Mouse (Mus musculus): Measurements from ENCODE around the gene Ccl24. TPM values are rescaled to one million over a fixed set of nuclear protein-coding genes. Genes with fewer than 3 reads are reported as not detected.
"Not testable (repeated sequence)": the region's sequence is repeated elsewhere in the genome, so short reads cannot be mapped to it uniquely, and the experiment has no call there.

The Ccl24 gene
- polyA plus RNA-seq (2014; fragmentation: Nextera tagmentation; extraction: Ambion mirVana): 0.51 and 0.66 TPM in 2 replicates

DNA sequence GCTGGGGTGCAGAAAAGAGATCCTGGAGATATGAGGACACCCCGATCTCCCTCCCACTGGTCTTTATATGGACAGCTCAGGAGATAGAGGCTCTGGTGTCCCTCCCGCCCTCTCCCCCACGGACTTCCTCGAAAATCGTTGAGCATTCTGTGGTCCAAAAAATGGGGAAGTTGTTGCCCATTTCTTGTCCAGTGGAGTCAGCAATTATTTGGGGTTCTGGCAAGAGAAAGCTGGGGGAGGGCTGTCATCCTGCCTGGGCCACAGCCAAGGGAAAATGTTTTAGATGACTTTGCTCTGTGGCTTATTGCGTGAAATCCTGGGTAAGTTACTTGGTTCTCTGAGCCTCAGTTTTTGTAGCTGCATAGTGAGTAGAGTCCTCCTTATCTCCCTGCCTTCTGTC, at the start of gene Ccl24:
Gene Ccl24, minus strand, starts transcription at position 44 of the 400 bp plus-strand sequence.
- H3K9ac ChIP-seq (ENCODE audit: low read length): no peak within 1 kb of the TSS

DNA sequence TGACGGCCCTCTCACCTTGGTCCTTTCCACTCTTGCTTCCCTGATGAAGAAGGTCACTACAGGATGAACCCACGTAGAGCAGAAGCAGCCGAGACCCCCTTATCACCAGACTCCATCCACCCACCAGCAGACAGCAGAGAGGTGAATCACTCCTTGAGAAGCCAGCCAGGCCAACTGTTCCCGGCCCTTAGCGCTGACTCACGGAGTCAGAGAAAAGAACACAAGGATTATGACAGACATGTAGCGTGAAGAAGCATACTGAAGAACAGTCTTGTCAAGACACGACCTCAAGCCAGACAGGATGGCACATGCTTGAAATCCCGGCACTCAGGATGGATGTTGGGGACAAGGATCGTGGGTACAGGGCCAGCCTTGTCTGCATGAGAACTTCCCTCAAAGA, 48.9 kb upstream of the Ccl24 start:
- Histone ChIP-seq H3K9ac (ENCODE audit: low read length) (no peak overlapping the region), H3K27me3 (ENCODE audit: control insufficient read depth, insufficient read depth, low read length) (no peaks in the 10 kb centered on the region), H3K4me2 (ENCODE audit: low read length) (no peak overlapping the region), H3K9me3 (ENCODE audit: control insufficient read depth, low read length) (no peaks in the 10 kb centered on the region), H3K27ac (replicated peaks in 1 of 2; ENCODE audit: control insufficient read depth in 1 of 2, insufficient read depth in 1 of 2, low read depth in 2 of 2, low read length in 2 of 2) (no peak overlapping the region), H3K36me3 (ENCODE audit: control insufficient read depth, insufficient read depth, low read length) (no peaks in the 10 kb centered on the region), H3K4me3 (ENCODE audit: control insufficient read depth in 1 of 2, insufficient read depth in 1 of 2, low read depth in 1 of 2, low read length in 2 of 2) (no peak overlapping the region), H3K4me1 (ENCODE audit: control insufficient read depth in 2 of 2, insufficient read depth in 2 of 2, low read length in 2 of 2) (no peaks in the 10 kb centered on the region)
- WGBS: 72% methylated on average over 10 of the region's 10 CpGs
- no peak for ATAC-seq (ENCODE audit: insufficient number of reproducible peaks, insufficient read depth, low FRiP score, low read depth)

More for the DNA sequence above, at the start of gene Ccl24:
- WGBS: 85% methylated on average over 6 of the region's 6 CpGs
- H3K4me3 ChIP-seq (ENCODE audit: control insufficient read depth in 1 of 2, insufficient read depth in 1 of 2, low read depth in 1 of 2, low read length in 2 of 2): no peak within 1 kb of the TSS
- H3K27me3 ChIP-seq (ENCODE audit: control insufficient read depth, insufficient read depth, low read length): no peaks in the 10 kb centered on the region
- no peak within 1 kb of the TSS for H3K27ac ChIP-seq (replicated peaks in 1 of 2; ENCODE audit: control insufficient read depth in 1 of 2, insufficient read depth in 1 of 2, low read depth in 2 of 2, low read length in 2 of 2)
- H3K4me2 ChIP-seq (ENCODE audit: low read length): no peak within 1 kb of the TSS
- no peaks in the 10 kb centered on the region for H3K36me3 ChIP-seq (ENCODE audit: control insufficient read depth, insufficient read depth, low read length)
- no peak for ATAC-seq (ENCODE audit: insufficient number of reproducible peaks, insufficient read depth, low FRiP score, low read depth)
- no peaks in the 10 kb centered on the region for H3K9me3 ChIP-seq (ENCODE audit: control insufficient read depth, low read length)
- H3K4me1 ChIP-seq (ENCODE audit: control insufficient read depth in 2 of 2, insufficient read depth in 2 of 2, low read length in 2 of 2): no peaks in the 10 kb centered on the region

DNA sequence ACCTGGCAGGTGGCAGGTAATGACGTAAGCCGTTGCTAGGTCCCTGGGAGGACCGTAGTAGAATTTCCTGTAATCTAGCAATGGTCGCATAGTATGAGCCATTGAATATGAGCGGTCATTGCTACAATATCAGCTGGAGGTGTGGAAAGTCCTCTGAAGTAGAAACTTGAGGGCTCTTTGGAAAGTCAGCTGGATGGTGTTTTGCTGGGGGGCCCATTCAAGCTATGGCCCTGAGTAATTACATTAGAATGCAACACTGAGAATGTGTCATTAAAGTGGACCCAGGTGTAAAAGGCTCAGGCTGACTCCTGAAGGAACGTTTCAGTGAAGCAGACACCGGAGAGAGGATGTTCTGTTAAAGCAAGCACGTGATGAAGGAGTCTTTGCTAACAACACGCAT, 47.7 kb upstream of the Ccl24 start:
- ATAC-seq (ENCODE audit: insufficient number of reproducible peaks, insufficient read depth, low FRiP score, low read depth): no peak
- Histone ChIP-seq H3K9me3 (ENCODE audit: control insufficient read depth, low read length) (no peaks in the 10 kb centered on the region), H3K4me3 (ENCODE audit: control insufficient read depth in 1 of 2, insufficient read depth in 1 of 2, low read depth in 1 of 2, low read length in 2 of 2) (no peak overlapping the region), H3K27ac (replicated peaks in 1 of 2; ENCODE audit: control insufficient read depth in 1 of 2, insufficient read depth in 1 of 2, low read depth in 2 of 2, low read length in 2 of 2) (no peak overlapping the region), H3K27me3 (ENCODE audit: control insufficient read depth, insufficient read depth, low read length) (no peaks in the 10 kb centered on the region), H3K4me1 (ENCODE audit: control insufficient read depth in 2 of 2, insufficient read depth in 2 of 2, low read length in 2 of 2) (no peaks in the 10 kb centered on the region), H3K4me2 (ENCODE audit: low read length) (no peak overlapping the region), H3K36me3 (ENCODE audit: control insufficient read depth, insufficient read depth, low read length) (no peaks in the 10 kb centered on the region), H3K9ac (ENCODE audit: low read length) (no peak overlapping the region)
- 79% methylated on average over 9 of the region's 9 CpGs for WGBS

DNA sequence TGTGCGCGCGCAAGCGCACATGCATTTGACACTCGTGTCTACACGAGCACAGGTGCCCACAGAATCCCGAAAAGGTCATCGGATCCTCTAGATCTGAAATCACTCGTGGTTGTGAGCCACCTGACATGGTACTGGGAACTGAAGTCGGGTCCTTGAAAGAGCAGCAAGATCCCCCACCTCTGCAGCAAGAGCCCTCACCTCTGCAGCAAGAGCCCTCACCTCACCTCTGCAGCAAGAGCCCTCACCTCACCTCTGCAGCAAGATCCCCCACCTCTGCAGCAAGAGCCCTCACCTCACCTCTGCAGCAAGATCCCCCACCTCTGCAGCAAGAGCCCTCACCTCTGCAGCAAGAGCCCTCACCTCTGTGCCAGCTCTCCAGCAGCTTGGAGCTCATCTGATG, 46.9 kb upstream of the Ccl24 start:
- H3K36me3 ChIP-seq (ENCODE audit: control insufficient read depth, insufficient read depth, low read length); ATAC-seq (ENCODE audit: insufficient number of reproducible peaks, insufficient read depth, low FRiP score, low read depth); H3K27me3 ChIP-seq (ENCODE audit: control insufficient read depth, insufficient read depth, low read length); H3K9ac ChIP-seq (ENCODE audit: low read length); H3K9me3 ChIP-seq (ENCODE audit: control insufficient read depth, low read length); H3K4me2 ChIP-seq (ENCODE audit: low read length); H3K4me1 ChIP-seq (ENCODE audit: control insufficient read depth in 2 of 2, insufficient read depth in 2 of 2, low read length in 2 of 2); H3K4me3 ChIP-seq (ENCODE audit: control insufficient read depth in 1 of 2, insufficient read depth in 1 of 2, low read depth in 1 of 2, low read length in 2 of 2); H3K27ac ChIP-seq (replicated peaks in 1 of 2; ENCODE audit: control insufficient read depth in 1 of 2, insufficient read depth in 1 of 2, low read depth in 2 of 2, low read length in 2 of 2): not testable (repeated sequence)
- WGBS: 86% methylated on average over 10 of the region's 10 CpGs

DNA sequence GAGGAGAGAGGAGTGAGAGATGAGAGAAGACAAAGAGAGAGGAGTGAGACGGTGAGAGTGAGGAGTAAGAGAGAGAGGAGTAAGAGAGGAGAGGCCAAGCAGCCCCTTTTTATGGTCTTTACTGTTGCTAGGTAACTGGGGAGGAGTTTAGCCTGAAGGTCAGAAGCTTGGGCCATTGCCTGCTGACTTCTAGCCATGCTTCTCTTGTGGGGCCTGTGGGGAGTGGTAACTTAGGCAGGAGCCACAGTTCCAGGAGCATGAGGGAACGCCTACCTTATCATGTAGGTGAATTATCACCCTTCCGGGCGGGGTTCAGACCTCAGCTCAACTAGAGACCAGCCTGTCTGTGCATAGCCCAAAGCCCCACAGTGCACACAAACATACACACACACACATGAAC, 36.9 kb upstream of the Ccl24 start:
- no peak for ATAC-seq (ENCODE audit: insufficient number of reproducible peaks, insufficient read depth, low FRiP score, low read depth)
- H3K27me3 ChIP-seq (ENCODE audit: control insufficient read depth, insufficient read depth, low read length): no peaks in the 10 kb centered on the region
- 70% methylated on average over 4 of the region's 4 CpGs for WGBS
- H3K27ac ChIP-seq (replicated peaks in 1 of 2; ENCODE audit: control insufficient read depth in 1 of 2, insufficient read depth in 1 of 2, low read depth in 2 of 2, low read length in 2 of 2): no peak overlapping the region
- H3K9me3 ChIP-seq (ENCODE audit: control insufficient read depth, low read length): peaks cover 8% of the 10 kb centered on the region
- no peak overlapping the region for H3K4me3 ChIP-seq (ENCODE audit: control insufficient read depth in 1 of 2, insufficient read depth in 1 of 2, low read depth in 1 of 2, low read length in 2 of 2)
- no peak overlapping the region for H3K9ac ChIP-seq (ENCODE audit: low read length)
- H3K4me2 ChIP-seq (ENCODE audit: low read length): no peak overlapping the region
- no peaks in the 10 kb centered on the region for H3K36me3 ChIP-seq (ENCODE audit: control insufficient read depth, insufficient read depth, low read length)
- H3K4me1 ChIP-seq (ENCODE audit: control insufficient read depth in 2 of 2, insufficient read depth in 2 of 2, low read length in 2 of 2): no peaks in the 10 kb centered on the region

DNA sequence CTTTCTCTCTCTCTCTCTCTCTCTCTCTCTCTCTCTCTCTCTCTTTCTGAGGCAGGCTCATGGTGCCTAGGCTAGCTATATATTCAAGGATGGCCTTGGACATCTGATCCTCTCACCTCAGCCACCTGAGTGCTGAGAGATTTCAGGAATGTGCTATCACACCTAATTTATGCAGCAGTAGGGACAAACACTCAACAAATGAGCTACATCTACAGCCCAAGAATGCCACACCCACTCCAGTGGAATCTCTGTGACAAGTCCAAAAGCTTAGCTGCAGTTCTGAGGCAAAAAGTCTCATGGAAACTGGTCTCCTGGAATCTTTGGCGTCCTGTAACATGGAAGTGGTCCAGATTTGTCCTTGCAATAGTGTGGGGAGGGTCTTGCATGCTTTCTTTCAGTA, 34.7 kb upstream of the Ccl24 start:
- no peak for ATAC-seq (ENCODE audit: insufficient number of reproducible peaks, insufficient read depth, low FRiP score, low read depth)
- Histone ChIP-seq H3K4me2 (ENCODE audit: low read length) (no peak overlapping the region), H3K27me3 (ENCODE audit: control insufficient read depth, insufficient read depth, low read length) (no peaks in the 10 kb centered on the region), H3K9me3 (ENCODE audit: control insufficient read depth, low read length) (peaks cover 11% of the 10 kb centered on the region), H3K9ac (ENCODE audit: low read length) (no peak overlapping the region), H3K27ac (replicated peaks in 1 of 2; ENCODE audit: control insufficient read depth in 1 of 2, insufficient read depth in 1 of 2, low read depth in 2 of 2, low read length in 2 of 2) (no peak overlapping the region), H3K4me1 (ENCODE audit: control insufficient read depth in 2 of 2, insufficient read depth in 2 of 2, low read length in 2 of 2) (no peaks in the 10 kb centered on the region), H3K4me3 (ENCODE audit: control insufficient read depth in 1 of 2, insufficient read depth in 1 of 2, low read depth in 1 of 2, low read length in 2 of 2) (no peak overlapping the region), H3K36me3 (ENCODE audit: control insufficient read depth, insufficient read depth, low read length) (no peaks in the 10 kb centered on the region)
- 48% methylated on average over 1 of the region's 1 CpGs for WGBS

DNA sequence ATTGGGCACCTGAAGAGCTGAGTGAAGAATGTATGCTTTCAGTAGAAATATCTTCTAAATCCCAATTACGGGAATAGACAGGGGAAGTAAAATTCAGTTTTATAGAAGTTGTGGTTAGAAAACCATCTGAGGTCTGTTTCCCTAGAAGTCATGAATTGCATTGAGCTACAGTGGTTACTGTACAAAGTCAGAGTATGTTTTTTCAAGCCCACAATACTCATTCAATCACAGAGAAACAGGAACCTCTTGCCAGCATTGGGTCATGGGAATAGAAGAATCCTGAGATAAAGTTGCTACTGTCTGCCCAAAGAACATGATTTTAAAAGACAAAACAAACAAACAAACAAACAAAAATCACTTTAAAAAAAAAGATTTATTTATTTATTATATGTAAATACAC, 33.9 kb upstream of the Ccl24 start:
- not testable (repeated sequence) for ATAC-seq (ENCODE audit: insufficient number of reproducible peaks, insufficient read depth, low FRiP score, low read depth); H3K4me1 ChIP-seq (ENCODE audit: control insufficient read depth in 2 of 2, insufficient read depth in 2 of 2, low read length in 2 of 2); H3K4me3 ChIP-seq (ENCODE audit: control insufficient read depth in 1 of 2, insufficient read depth in 1 of 2, low read depth in 1 of 2, low read length in 2 of 2); H3K9me3 ChIP-seq (ENCODE audit: control insufficient read depth, low read length); H3K9ac ChIP-seq (ENCODE audit: low read length); H3K27ac ChIP-seq (replicated peaks in 1 of 2; ENCODE audit: control insufficient read depth in 1 of 2, insufficient read depth in 1 of 2, low read depth in 2 of 2, low read length in 2 of 2); H3K27me3 ChIP-seq (ENCODE audit: control insufficient read depth, insufficient read depth, low read length); H3K4me2 ChIP-seq (ENCODE audit: low read length); H3K36me3 ChIP-seq (ENCODE audit: control insufficient read depth, insufficient read depth, low read length)
- WGBS: no CpG with 5 or more reads among the region's 1 CpGs

DNA sequence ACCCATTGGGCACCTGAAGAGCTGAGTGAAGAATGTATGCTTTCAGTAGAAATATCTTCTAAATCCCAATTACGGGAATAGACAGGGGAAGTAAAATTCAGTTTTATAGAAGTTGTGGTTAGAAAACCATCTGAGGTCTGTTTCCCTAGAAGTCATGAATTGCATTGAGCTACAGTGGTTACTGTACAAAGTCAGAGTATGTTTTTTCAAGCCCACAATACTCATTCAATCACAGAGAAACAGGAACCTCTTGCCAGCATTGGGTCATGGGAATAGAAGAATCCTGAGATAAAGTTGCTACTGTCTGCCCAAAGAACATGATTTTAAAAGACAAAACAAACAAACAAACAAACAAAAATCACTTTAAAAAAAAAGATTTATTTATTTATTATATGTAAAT, 31.8 kb upstream of the Ccl24 start:
- H3K27me3 ChIP-seq (ENCODE audit: control insufficient read depth, insufficient read depth, low read length); H3K9ac ChIP-seq (ENCODE audit: low read length); H3K4me1 ChIP-seq (ENCODE audit: control insufficient read depth in 2 of 2, insufficient read depth in 2 of 2, low read length in 2 of 2); ATAC-seq (ENCODE audit: insufficient number of reproducible peaks, insufficient read depth, low FRiP score, low read depth); H3K4me2 ChIP-seq (ENCODE audit: low read length); H3K4me3 ChIP-seq (ENCODE audit: control insufficient read depth in 1 of 2, insufficient read depth in 1 of 2, low read depth in 1 of 2, low read length in 2 of 2); H3K9me3 ChIP-seq (ENCODE audit: control insufficient read depth, low read length); H3K27ac ChIP-seq (replicated peaks in 1 of 2; ENCODE audit: control insufficient read depth in 1 of 2, insufficient read depth in 1 of 2, low read depth in 2 of 2, low read length in 2 of 2); H3K36me3 ChIP-seq (ENCODE audit: control insufficient read depth, insufficient read depth, low read length): not testable (repeated sequence)
- no CpG with 5 or more reads among the region's 1 CpGs for whole genome bisulfite sequencing
